Mouse (Mus musculus): ENCODE data around the gene Mia2. TPM values are rescaled to one million over a fixed set of nuclear protein-coding genes. Genes with fewer than 3 reads are reported as not detected.

Mia2 gene
- total RNA-seq, 2 experiments from 2014 or later = 86.1 to 96.0 TPM

DNA sequence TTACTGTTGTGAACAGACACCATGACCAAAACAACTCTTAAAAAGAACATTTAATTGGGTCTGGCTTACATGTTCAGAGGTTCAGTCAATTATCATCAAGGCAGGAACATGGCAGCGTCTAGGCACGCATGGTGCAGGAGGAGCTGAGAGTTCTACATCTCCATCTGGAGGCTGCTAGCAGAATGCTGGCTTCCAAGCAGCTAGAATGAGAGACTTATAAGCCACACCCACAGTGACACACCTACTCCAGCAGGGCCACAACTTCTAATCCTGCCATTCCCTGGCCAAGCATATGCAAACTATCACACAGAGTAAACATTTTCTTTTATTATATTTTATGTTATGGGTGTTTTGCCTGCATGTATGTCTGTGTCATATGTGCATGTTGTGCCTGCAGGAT, 43.8 kb downstream of the Mia2 start:
- intact Hi-C loops (cut with DNase I) = no loop called here
- no peak for DNase-seq (ENCODE audit: low spot score)

DNA sequence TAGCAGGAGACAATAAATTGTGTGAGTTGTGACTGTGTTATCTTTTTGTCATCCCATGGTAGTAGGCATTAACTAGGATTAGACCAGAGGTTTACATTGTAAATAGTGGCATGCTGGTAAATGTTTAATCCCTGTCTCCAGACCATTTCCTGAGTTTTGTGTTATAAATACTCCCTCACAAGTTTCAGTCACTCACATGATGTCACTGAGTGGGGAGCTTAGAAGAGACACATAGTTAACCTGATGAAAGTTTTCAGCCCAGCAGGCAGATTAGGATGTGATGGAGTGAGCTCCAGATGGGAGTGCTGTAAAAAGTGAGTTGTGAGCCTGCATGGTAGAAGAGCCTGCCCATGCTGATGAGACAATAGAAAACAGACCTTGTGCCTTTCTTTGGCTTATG, 49.5 kb downstream of the Mia2 start:
- intact Hi-C loops (cut with DNase I) = no loop called here
- DNase-seq (ENCODE audit: low spot score) = no peak

DNA sequence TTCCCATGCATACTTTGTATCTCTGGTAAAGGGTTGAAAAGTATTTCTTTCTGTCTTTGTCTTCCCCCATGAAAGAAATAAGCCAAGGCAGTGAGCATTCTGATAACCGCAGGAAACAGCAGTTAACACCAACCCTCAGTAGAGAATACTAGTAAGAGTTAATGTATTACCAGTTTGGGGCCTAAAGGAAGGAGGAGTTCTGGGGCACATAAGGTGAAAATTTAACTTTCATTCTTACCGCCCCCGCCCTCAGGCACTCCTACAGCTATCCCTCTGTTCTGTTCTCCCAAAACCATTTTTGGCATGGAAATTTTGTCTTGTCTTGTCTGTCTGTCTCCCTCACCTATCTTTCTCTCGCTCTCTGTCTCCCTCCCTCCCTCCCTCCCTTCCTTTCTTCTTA, 54.1 kb downstream of the Mia2 start:
- intact Hi-C loops (cut with DNase I) = no loop called here
- DNase-seq (ENCODE audit: low spot score) = no peak

DNA sequence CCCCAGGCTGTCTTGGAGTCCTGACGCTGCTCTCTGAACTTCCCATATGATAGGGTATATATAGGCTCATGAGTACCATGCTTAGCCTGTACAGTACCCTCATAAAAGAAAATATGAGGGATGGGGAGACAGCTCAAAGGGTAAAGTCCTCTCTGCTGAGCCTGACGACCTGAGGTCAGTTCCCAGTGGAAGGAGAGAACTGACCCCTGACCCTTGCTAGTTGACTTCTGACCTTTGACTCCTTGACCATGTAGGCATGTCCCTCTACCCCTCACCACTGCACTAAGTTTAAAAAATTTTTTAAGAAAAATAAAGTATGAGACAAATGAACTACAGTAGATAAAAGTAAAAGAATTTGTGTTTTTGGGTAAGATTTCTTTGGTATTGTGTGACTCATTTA, 65.5 kb downstream of the Mia2 start:
- intact Hi-C loops (cut with DNase I) = no loop called here
- DNase-seq (ENCODE audit: low spot score) = no peak

DNA sequence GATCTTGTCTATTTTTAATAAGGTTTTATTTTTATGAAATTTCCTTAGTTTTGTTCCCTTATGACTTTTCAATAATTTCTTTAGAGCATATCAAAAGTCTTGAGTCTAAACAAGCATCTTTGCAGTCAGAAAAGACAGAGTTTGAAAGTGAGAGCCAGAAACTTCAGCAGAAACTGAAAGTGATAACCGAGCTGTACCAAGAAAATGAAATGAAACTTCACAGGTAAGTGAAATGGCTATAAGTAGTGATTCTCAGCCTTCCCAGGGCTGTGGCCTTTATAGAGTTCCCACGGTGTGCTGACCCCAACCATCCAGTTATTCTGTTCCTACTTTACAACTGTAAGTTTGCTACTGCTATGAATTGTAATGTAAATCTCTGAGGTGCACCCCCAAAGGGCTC, 67.2 kb downstream of the Mia2 start:
- intact Hi-C loops (cut with DNase I) = no loop called here
- DNase-seq (ENCODE audit: low spot score) = no peak

DNA sequence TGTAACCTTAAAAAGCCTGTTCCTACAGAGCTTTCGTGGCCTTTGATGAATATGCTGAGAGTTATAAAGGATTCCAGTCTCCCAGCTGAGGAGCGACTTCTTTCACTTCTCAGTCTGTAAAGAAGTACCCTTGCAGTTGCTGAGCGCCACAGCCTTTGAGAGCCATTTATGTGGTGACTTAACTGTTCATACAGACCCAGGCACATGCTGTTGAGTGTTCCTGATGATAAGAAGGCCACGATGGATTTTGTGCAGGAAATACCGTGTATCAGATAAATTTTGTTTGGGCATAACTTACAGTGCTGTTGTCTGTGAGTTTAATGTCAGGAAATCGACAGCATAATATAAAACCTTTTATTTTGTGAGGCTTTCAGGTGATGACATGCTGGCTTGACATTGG, 68.9 kb downstream of the Mia2 start:
- no peak for DNase-seq (ENCODE audit: low spot score)
- intact Hi-C loops (cut with DNase I) = no loop called here

DNA sequence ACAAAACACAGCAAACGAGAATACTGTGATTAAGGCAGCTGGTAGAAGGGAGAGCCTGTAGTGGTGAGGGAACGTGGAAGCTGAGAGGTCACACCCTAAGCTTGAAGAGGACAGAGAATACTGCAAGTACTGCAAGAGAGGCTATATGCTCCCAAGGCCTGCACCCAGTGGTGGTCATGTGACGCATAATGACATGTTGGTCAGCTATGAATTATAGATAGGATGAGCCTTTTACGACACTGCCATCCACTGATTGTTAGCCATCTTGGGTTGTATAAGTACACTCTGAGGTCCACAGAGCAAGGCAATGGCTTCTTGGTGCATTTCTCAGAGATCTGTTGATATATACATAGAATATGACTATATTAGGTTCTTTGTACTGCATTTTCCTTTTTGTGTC, 71.0 kb downstream of the Mia2 start:
- intact Hi-C loops (cut with DNase I) = no loop called here
- DNase-seq (ENCODE audit: low spot score) = no peak

DNA sequence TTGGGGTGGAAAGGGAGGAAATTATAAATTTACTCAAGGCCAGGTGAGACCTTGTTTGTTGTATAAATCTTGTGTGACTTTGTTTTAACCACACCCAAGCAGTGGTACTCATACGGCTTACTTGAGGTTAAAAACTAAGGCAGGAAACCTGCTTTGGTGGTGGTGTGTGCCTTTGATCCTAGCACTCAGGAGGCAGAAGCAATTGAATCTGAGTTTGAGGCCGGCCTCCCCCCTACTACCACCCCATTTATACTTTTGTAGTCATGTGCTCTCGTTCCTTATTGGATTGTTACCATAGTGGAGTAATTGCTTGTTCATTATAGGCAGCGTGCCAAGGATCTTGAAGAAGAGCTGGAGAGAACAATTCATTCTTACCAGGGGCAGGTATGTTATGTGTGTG, 74.3 kb downstream of the Mia2 start:
- no peak for DNase-seq (ENCODE audit: low spot score)

DNA sequence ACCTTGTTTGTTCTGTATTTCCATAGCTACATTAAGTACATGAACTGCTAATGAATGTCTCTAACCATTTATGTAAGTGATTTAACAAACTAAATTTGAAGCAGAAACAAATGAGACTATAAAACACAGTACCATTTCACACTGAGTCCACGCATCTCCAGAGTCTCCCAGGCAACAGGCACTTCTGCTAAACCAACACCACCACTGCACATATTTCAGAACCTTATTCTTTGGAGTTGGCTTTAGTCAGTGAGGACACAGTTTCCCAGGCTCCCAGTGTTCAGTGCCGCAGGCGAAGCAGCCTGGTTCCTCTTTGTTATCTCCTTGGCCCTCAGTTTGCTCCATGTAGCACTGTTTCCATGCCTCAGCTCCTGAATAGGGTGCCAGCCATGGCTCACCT, 82.2 kb downstream of the Mia2 start:
- no peak for DNase-seq (ENCODE audit: low spot score)
- intact Hi-C loops (cut with DNase I) = no loop called here

More for the DNA sequence above, 74.3 kb downstream of the Mia2 start:
- intact Hi-C loops (cut with DNase I) = no loop called here

DNA sequence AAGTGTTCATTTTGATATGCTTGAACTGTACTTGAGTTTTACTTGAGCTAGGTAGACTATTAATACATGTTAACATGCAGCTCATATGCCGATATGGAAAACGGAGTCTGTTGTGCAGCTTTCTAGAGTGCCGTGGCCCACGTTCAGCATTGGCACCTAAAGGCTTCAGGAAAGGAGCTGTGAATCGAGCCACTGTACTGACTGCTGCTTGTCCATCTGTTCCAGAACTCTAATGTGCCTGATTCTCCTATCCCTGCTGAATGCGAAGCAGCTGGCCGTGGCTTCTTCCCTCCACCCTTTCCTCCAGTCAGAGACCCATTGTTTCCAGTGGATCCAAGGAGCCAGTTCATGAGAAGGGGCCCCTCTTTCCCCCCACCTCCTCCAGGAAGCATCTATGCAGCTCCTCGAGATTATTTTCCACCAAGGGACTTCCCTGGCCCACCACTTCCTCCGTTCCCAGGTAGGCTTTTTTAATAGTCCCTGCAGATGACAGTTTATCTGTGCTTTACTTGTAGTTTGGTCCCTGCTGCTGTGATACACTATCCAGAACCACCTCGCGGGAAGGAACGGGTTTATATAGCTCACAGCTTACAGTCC, 92.6 kb downstream of the Mia2 start:
- no peak for DNase-seq (ENCODE audit: low spot score)
- intact Hi-C loops (cut with DNase I) = no loop called here

DNA sequence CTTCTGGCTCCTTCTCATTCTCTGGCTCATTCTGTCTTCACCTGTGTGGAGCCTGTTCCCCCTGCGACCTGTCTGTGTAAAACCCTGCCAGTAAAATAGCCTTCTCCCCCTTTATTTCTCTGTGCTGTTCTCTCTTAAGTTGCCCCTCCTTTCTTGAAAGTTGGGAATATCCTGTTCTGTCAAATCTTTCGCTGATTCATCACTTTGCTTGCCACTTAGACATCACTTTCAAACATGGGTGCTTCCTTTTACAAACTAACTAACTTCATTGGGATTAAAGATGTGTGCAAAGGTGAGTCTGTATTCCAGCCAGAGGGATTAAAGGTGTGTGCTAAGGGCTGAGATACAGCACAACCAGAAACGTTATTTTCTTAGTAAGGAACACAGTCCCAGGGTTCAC, 98.0 kb downstream of the Mia2 start:
- intact Hi-C loops (cut with DNase I) = no loop called here
- no peak for DNase-seq (ENCODE audit: low spot score)

DNA sequence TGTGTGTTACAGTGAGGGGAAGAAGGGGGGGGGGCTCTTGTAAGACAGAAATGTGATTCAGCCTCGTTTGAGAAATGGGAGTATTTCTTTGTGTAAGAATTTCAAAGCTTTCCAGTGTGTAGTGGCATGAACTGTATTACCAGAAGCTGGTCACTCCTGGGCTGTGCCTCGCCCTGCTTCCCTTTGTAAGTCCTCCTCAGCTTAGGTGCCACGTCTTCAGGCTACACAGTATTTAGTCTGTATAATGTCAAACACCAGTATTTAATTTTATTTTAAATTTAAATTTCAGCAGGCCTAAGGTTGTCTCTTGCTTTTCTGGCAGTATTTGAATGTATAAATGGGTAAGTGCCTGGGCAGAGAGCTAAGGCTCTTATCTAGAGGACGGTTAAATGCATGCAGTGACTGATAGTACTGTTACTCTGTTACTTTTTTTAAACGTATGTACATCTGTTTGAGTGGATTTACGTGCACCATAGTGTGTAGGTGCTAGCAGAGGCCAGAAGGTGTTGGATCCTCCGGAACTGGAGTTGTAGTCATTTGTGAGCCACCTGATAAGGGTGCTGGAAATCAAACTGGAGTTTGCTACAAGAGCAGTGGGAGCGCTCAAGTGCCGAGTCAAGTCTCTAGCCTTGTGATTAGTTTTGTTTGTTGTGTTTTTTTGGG, 98.9 kb downstream of the Mia2 start:
- no peak for DNase-seq (ENCODE audit: low spot score)
- intact Hi-C loops (cut with DNase I) = no loop called here

DNA sequence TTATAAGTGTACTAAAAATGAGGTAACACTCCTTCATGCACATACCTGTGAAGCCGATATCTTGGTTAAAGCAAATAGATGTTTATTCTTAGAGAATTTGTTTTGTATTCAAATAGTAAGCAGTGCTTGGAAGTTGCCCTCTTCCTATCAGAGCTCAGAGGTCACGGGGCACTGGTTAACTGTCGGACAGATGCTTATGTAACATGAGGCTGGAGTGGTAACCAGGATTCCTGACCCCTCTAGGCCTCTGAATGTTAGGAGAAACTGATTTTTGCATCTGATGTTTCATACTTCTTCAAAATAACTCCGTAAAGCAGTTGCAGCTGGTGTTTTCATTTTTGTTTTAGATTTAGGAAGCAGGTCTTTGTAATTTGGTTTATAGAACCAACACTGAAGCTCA, 99.5 kb downstream of the Mia2 start:
- no peak for DNase-seq (ENCODE audit: low spot score)
- intact Hi-C loops (cut with DNase I) = no loop called here

DNA sequence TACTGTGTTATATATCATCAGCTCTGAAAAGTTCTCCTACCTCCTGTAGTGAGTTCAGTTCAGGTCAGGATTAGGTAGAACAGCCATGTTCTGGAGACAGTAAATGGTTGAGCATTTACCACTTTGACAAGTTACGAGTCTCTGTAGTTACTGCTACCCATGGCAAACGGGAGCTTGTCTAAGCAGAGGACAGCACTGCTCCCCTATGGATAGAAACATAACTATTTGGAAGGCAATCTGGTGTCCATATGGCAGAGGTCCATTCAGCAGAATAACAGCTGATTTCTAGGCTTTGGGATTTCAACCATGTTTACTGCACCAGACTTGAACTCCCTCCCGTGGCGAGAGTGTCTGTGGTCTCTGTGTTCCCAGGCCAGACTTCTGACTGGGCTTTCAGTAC, 100.3 kb downstream of the Mia2 start:
- no peak for DNase-seq (ENCODE audit: low spot score)
- intact Hi-C loops (cut with DNase I) = no loop called here

DNA sequence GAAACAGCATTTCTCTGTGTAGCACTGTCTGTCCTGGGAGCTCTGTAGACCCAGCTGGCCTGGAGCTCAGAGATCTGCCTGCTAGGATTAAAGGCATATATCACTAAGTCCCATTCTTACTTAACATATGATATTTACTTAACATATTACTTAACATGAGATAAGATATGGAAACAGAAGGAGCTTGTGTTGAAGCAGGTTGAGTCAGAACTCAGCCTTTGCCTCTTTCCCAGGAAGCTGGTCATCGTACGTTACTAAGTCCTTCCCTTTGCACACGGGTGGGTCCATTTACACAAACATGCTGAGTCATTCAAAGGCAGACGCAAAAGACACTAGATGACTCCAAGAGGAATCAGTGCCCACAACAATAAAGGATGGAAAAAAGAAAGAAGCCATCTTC, 103.2 kb downstream of the Mia2 start:
- no peak for DNase-seq (ENCODE audit: low spot score)
- intact Hi-C loops (cut with DNase I) = no loop called here

DNA sequence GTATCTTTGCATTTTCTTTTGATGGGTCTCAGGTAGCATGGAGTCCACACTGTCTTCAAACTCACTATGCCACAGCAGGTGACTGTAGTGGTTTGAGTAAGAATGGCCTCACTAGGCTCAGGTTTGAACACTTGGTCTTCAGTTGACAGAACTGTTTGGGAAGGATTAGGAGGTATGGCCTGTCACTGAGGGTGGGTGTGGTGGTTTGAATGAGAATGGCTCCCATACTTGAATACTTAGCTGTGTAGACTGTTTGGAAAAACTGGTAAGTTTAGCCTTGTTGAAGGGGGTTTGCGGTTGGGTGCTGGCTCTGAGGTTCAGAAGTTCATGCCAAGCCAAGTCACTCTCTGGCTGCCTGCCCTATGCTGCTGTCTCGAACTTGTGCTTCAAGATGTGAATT, 103.8 kb downstream of the Mia2 start:
- no peak for DNase-seq (ENCODE audit: low spot score)
- intact Hi-C loops (cut with DNase I) = no loop called here

DNA sequence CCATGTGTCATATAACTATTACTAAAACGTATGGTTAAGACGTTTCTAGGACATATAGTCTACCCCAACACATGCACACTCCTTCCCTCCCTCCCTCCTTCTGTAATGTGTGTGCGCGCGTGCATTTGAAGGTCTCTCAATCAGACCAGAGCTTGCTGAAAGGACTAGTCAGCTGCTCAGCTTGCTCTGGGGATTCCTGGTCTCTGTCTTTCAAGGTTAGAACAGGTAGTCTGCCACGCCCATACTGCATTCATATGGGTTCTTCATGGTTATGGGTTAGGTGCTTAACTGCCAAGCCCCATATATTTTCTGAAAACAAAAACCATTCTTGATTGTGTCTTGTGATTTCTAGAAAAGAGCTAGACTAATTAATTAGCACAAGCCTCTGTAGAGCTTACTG, 110.0 kb downstream of the Mia2 start:
- DNase-seq (ENCODE audit: low spot score) = no peak
- intact Hi-C loops (cut with DNase I) = no loop called here

DNA sequence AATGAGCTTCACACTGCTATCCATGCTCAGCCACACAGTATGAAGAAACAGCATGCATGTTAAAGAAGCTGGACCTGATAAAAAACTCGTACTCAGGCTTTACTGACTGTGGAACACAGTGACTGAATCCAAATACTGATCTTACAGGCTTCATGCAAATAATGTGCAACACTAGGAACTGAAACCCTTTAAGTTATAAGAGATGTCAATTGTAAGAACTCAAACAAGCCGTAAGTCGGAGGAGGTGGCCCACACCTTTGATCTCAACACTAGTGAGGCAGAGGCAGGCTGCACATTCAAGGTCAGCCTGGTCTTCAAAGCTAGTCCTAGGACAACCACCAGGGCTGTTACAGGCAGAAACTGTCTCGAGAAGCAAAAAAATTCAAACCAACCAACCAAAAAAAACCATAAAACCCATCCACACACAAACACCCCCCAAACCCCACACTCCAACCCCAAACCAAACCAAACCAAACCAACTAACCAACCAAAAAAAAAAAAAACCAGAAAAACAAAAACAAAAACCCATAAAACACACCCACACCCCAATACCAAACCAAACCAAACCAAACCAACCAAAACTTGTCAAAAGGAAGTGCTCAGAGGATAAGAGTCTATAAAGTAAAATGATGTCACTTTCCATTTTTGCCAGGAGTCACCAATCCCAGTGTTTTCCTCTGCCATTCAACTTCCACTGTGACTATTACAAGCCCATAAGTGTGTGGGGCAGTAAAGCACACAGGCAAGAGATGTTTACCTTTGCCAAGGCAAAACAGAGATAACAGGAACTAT, 110.8 kb downstream of the Mia2 start:
- DNase-seq (ENCODE audit: low spot score) = no peak
- intact Hi-C loops (cut with DNase I) = no loop called here

DNA sequence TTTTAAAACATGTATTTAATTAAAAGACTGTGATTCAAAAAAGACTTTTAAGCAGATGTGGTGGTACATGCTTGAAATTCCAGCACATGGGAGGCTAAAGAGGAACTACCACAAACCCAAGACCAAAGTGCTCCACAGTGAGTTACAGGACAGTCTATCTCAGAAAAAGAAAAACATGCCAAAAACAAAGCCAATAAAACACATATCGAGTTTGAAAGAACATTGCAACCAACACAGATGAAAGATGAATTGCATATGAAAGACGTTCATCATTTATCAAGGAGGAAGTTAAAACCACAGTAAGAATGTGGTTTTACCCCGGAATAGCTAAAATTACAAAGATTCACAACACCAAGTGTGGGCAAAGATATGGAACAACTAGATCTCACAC, 111.4 kb downstream of the Mia2 start:
- no peak for DNase-seq (ENCODE audit: low spot score)
- intact Hi-C loops (cut with DNase I) = no loop called here

DNA sequence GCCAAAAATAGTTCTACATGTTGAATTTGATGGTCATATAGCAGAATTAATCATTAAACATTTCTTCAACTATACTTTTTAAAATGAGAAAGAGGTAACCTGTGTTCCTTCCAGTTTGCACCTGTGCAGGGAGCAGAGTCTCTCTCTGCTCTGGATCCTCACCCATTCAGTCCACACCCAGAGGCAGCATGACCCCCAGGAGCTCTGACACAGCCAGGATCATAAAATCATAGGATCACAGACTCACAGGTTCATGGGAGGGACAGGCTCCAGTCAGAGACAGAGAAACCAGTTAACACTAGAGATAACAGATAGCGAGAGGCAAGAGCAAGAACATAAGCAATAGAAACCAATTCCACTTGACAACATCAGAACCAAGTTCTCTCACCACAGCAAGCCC, 112.2 kb downstream of the Mia2 start:
- intact Hi-C loops (cut with DNase I) = no loop called here
- no peak for DNase-seq (ENCODE audit: low spot score)

DNA sequence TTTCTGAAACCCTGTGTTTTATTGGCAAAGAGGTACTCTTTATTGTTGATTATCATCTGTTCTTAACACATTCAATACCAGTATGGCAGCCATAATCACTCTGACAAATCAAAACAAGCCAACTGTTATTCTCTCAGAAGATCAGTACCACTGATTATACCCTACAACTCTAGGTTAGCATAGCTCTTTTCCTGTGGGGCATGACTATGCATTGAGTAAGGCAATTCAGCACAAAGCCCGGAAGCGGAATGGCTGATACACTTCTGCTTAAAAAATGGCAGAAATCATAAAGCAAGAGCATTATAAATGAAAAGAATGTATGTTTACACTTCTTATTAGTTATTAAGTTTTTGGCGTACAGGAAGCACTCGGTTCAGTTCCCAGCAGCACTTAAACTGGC, 120.6 kb downstream of the Mia2 start:
- no peak for DNase-seq (ENCODE audit: low spot score)
- intact Hi-C loops (cut with DNase I) = loop anchor here (5.0 to 10.0 kb wide), 3 partner anchors 84 to 1981 kb away; partner anchors contain the start of genes Mipol1, Pnn and Prps1l3
